Comparison of ENCODE assay signal across 8 mouse cellular contexts in genomic region chr5:101020784-101021183, GRCm38 (mm10).
DNase-seq lines count a peak whose midpoint lies in the region; ATAC-seq and TF ChIP-seq lines count a peak whose summit lies in the region.

No protein-coding gene starts in this region.

- no peak for TF ChIP-seq POLR2A in spleen, adult 2 months (IDR thresholded peaks at IDR 0.05; ENCODE audit: low read depth, low read length)

- WGBS in spleen, adult 2 months: 17% methylated on average over 11 of the region's 11 CpGs
- WGBS in limb, embryonic 11.5 days: 10% methylated on average over 11 of the region's 11 CpGs

- peak; percentile 39; the same call in 1 of the 2 replicates for TF ChIP-seq CTCF in spleen, adult 2 months (IDR thresholded peaks at IDR 0.05; ENCODE audit: extremely low read depth, insufficient read depth, insufficient read length, insufficient replicate concordance)

- H3K27me3 ChIP-seq in spleen, adult 2 months (ENCODE audit: control insufficient read depth, insufficient read depth, low read length): no peaks in the 10 kb centered on the region
- no peaks in the 10 kb centered on the region for H3K27me3 ChIP-seq in limb, embryonic 11.5 days (ENCODE audit: control insufficient read depth, insufficient read depth, low read length)

- no peak overlapping the region for H3K4me3 ChIP-seq in spleen, adult 2 months (ENCODE audit: extremely low read depth, insufficient read depth, insufficient read length)
- no peak overlapping the region for H3K4me3 ChIP-seq in limb, embryonic 11.5 days (ENCODE audit: low read depth, low read length)

- H3K4me2 ChIP-seq in limb, embryonic 11.5 days (ENCODE audit: low read depth, severe bottlenecking): no peak overlapping the region

- H3K4me1 ChIP-seq in spleen, adult 2 months (ENCODE audit: control insufficient read depth, insufficient read depth, insufficient read length): no peaks in the 10 kb centered on the region
- no peaks in the 10 kb centered on the region for H3K4me1 ChIP-seq in limb, embryonic 11.5 days (ENCODE audit: control insufficient read depth, insufficient read depth, low read length)

- no peak overlapping the region for H3K9ac ChIP-seq in limb, embryonic 11.5 days (ENCODE audit: low read length)

- ATAC-seq in granulocyte monocyte progenitor cell, adult 5-6 weeks (replicated peaks; ENCODE audit: poor library complexity, severe bottlenecking): peak; percentile 83
- ATAC-seq in limb, embryonic 11.5 days (ENCODE audit: insufficient number of reproducible peaks, low FRiP score, low TSS enrichment, low read depth): peak; percentile 77; the same call in 1 of the 2 replicates

- no peak overlapping the region for H3K27ac ChIP-seq in spleen, adult 2 months (ENCODE audit: insufficient read depth, low read length)
- no peak overlapping the region for H3K27ac ChIP-seq in limb, embryonic 11.5 days (replicated peaks; ENCODE audit: low read depth, low read length)

- H3K36me3 ChIP-seq in spleen, adult 2 months (ENCODE audit: control insufficient read depth, insufficient read depth, low read length): no peaks in the 10 kb centered on the region
- H3K36me3 ChIP-seq in limb, embryonic 11.5 days (ENCODE audit: control insufficient read depth, insufficient read depth, low read length): no peaks in the 10 kb centered on the region

- DNase-seq in spleen, adult 2 months (ENCODE audit: low read depth in 1 of 2, low spot score in 2 of 2): peak in 1 of 2 experiments; percentile 25
- DNase-seq in spleen, adult 12 weeks (ENCODE audit: low spot score): no peak
- DNase-seq in embryo, embryonic 11 days: peak; percentile 87
- peak; percentile 44 to 76 for DNase-seq in kidney, adult 8-10 months
- peak; percentile 89 for DNase-seq in limb, embryonic 11.5 days (ENCODE audit: low spot score)
- DNase-seq in neural tube, embryonic 10.5 days (ENCODE audit: extremely low spot score, low spot score): peak; percentile 80
- peak; percentile 21 for DNase-seq in thymus, postnatal 0 days (ENCODE audit: low spot score)

- H3K9me3 ChIP-seq in limb, embryonic 11.5 days (ENCODE audit: control insufficient read depth, low read length): no peaks in the 10 kb centered on the region
